Mouse (Mus musculus): ENCODE measurements around the gene 2210418O10Rik. TPM values are rescaled to one million over a fixed set of nuclear protein-coding genes. Genes with fewer than 3 reads are reported as not detected.
"Not testable (repeated sequence)": the region's sequence is repeated elsewhere in the genome, so short reads cannot be mapped to it uniquely, and the experiment has no call there.

Gene 2210418O10Rik
- 0.42 and 2.1 TPM in 2 replicates for total RNA-seq (2015; ENCODE audit: low replicate concordance)
- 2.1 and 3.0 TPM in 2 replicates for total RNA-seq (2017; ENCODE audit: low replicate concordance)

GRCm38 (mm10) chr2:176226269-176226668 is at the start of gene 2210418O10Rik:
2210418O10Rik (plus strand) TSS chr2:176226569.
- not testable (repeated sequence) for ATAC-seq (replicated peaks; ENCODE audit: low FRiP score, poor library complexity, severe bottlenecking)

GRCm38 (mm10) chr2:176248519-176248918 is 22.1 kb downstream of the 2210418O10Rik start:
- ATAC-seq (replicated peaks; ENCODE audit: low FRiP score, poor library complexity, severe bottlenecking), result not testable (repeated sequence)

Other genes starting within 250 kb of the 2210418O10Rik start
- gene Gm2004, start 76.7 kb upstream of the 2210418O10Rik start, total RNA-seq (2015; ENCODE audit: low replicate concordance), result not detected in 2 replicates
- 0.09 TPM in 1 of 2 replicates, not detected in the other for gene Gm2004, start 76.7 kb upstream of the 2210418O10Rik start, total RNA-seq (2017; ENCODE audit: low replicate concordance)
- not detected in 2 replicates for gene Gm11009, start 92.9 kb downstream of the 2210418O10Rik start, total RNA-seq (2015; ENCODE audit: low replicate concordance)
- gene Gm11009, start 92.9 kb downstream of the 2210418O10Rik start, total RNA-seq (2017; ENCODE audit: low replicate concordance), result not detected in 2 replicates
- gene Gm14435, start 197.0 kb downstream of the 2210418O10Rik start, total RNA-seq (2015; ENCODE audit: low replicate concordance), result not detected in 2 replicates
- not detected in 2 replicates for gene Gm14435, start 197.0 kb downstream of the 2210418O10Rik start, total RNA-seq (2017; ENCODE audit: low replicate concordance)

All from erythroblast, adult 5-6 weeks (primary cell).